Mouse (Mus musculus) embryo, embryonic 10.5 days (tissue): ENCODE results near the gene Gadl1.

Experiments
- DNase-seq: peaks from one replicate; pipeline ENCODE4 v3.0.0-alpha.2; 2015; ENCODE audit warnings: low spot score

The Gadl1 gene

DNA sequence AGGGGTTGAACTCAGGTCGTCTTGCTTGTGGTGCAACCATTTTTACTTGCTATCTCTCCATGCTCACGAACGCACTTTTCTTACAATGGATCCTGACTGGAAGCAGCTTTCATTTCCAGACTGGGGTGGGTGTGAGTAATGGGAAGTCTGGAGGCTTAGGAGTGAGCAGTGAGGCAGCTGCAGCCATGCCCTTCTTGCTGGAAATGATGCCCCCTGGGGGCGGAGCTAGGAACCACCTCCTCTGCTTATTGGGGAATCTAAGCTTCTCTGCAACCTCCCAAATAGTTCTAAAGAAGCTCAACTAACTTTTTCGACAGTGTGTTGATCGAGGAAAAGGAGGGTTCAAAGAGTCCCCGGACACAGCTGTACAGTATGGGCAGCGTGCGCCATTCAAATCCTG, 179.7 kb downstream of the Gadl1 start:
- DNase-seq = no peak

DNA sequence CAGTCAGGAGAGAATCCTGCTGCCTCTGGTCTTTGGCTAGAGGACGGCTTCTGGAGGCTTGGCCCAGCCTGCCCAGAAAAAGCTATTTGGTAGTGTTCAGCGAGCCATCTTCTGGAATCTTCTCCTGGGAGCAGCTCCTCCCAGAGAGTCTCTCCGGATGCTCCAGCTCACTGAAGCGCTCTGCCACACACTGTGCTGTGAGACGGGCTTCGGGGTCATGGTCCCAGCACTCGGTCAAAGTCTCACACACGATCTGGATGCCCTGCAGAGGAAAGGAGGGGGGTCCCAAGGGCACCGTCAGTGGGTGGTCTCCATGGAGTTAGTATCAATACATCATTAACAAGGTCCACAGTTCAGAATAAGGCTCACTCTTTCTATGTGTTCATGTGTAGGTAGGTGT, 181.0 kb downstream of the Gadl1 start:
- no peak for DNase-seq

DNA sequence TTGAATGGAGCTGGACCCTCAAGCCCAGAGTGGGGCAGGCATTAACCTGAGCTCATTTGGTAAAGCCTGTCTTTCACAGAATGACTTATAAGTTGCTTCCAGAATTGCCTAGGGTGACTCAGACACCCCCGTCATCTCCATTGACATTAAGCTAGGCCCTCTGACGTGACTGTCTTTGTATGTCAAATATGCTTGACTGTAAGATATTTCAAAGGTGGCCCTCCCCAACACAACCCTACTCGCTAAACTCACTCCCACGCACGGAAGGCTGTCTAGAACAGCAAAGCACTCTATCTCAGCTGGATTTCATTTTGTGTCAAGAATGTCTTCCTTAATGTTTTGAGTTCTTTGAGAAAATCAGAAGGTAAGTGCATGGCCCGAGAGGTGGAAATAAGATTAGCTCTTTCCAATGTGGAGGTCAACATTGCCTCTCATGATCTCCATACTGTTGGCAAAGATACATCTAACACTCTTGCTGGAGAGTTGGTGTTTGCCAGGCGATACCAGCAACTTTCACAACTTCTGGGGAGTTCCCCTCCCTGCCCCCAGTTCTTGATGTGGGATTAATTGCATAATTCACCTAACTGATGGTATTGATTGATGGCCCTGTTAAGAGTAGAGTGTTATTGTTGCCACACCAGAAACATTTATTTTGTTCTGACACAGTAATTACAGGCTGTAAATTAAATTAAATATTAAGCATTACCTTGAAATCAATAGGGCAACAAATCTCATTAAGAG, 182.0 kb downstream of the Gadl1 start:
- DNase-seq = no peak

DNA sequence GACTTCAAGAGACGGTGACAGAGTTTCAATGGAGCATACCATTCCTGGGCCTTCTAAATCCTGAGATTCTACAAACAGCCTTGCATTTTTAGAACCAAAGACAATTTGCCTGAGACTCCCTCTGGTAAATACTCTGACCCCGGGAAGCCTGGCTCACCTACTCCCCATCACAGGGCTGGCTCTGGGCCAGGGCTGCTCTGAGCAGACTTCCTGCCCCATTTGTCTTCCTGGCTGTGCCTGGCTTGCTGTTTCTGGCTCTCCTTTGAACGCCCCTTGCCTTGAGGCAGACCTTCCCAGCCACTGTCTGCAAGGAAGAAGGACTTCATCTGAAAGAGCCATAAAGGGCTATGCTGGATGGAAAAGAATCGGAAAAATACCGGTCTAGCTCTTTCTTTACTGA, 182.7 kb downstream of the Gadl1 start:
- DNase-seq = peak; percentile 28

DNA sequence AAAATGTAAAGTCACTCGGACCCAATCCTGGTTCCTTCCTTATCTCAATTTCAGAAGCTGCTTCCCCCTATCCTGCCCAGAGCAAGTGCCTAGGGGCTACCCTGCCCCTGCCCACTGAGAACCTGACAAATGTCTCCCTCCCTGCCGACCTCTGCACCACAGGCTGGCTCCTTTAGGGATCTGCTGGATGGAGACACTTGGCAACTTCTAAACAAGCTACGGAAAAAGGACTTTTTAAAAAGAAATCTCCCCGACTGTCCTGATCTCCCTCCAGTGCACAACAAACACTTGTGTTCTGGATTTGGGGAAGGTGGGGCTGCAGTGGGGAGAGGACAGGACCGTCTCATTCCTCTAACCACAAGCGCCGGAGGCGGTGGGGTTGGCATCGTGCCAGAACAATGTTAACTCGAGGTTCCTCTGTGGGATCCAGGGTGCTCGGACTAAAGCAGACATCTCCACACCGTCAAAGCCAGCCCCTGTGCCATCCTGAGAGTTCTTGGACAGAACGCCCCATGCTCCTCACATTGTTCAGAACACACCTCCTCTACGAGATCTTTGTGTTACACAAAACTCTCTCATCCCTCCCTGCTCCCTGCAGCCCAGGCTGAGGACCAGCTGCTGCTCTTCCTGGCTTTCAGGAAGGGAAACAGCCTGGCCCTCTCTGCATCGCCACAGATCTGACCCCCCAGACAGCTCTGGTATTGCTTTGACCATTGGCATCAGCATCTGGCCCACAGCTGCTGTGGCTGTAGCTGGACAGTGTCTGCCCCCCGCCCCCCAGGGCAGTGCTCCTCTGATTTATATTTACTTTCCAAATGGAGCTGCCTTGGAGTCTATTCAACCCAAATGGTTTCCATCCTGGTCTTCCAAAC, 189.7 kb downstream of the Gadl1 start:
- DNase-seq = peak; percentile 47

DNA sequence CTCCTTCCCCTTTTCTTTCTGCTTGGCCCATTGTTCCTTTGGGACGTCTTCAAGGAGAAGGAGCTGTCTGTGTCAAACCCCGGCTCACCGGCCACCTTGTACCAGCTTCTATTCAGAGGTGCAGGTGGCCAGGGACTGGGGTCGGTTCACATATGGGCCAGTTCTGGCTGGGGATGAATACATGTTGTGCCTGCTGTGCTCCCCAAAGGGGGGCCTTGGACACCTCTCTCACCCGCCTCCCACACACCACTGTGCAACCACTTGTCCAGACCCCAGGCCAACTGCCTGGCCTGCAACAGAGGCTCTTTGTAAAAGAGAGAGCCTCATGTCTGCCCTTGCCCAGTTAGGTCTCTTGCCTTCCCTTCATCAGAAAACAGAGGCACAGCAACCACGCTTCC, 190.3 kb downstream of the Gadl1 start:
- no peak for DNase-seq

DNA sequence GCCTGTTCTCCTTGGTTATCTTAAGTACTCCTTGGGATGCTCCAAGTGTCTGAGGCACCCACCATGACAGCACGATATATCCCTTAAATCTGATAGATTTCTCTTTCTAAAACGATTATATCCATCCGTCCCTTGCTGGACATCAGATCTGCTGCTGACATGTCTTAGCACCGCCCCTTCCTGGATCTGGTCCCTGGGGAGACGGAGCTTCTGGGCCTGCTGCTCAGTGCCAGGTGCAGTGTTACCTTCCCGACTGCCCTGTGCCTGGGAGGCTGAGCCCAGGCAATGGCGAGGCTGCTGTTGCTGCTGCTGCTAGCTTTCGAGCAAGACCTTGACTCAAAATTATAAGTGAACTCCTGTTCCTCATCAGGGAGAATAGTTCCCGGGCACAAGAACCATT, 190.8 kb downstream of the Gadl1 start:
- no peak for DNase-seq

DNA sequence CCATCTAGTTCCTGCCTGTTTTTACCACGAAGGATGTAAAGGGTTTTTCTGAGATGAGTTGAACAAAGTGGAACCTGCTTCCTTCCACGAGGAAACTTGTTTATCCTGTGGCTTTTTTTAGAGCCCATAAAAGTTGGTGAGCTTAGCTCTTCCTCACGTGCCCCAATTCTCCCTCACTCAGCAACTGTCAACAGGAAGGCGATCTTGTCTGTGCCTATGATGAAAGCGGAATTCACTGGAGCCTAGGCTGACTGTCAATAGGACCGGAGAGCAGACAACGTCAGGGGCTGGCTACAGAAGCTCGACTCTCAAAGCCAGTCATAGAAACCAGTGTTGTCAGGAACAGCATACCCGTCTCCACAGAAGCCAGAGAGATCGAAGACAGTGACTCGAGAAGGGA, 192.6 kb downstream of the Gadl1 start:
- no peak for DNase-seq

DNA sequence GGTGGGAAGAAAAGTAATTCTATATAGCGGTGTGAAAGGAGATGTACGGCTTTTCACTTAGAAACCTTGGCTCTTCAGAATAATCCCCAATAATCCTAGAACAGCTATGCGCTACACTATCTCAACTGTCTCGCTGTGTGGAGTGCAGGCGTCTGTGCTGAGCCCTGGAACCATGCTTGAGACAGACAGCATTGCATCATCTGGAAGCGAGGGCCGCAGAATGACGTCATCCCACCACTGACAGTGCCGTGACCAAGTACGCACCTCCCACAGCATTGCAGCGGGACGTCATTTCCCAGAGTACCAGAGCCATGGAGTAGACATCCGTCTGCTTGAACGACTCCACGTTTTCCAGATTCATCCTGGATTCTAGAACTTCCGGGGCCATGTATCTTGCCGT, 195.5 kb downstream of the Gadl1 start:
- no peak for DNase-seq

DNA sequence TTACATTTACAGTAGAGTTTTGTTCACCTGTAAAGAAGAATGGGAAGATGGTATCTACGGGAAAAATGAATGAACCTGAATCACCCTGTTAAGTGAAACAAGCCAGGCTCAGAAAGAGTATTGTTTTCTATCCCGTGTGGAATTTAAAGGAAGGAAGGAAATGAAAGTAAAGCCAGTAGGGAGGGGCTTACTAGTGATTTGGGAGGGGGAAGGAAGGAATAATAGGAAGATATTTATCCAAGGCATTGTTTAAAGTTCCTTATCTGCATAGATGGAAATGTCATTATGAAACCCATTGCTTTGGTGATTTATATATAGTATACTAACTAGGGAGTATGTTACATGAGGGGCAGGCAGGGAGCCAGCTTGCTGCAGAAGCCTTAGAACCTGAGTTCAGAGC, 199.5 kb downstream of the Gadl1 start:
- no peak for DNase-seq

DNA sequence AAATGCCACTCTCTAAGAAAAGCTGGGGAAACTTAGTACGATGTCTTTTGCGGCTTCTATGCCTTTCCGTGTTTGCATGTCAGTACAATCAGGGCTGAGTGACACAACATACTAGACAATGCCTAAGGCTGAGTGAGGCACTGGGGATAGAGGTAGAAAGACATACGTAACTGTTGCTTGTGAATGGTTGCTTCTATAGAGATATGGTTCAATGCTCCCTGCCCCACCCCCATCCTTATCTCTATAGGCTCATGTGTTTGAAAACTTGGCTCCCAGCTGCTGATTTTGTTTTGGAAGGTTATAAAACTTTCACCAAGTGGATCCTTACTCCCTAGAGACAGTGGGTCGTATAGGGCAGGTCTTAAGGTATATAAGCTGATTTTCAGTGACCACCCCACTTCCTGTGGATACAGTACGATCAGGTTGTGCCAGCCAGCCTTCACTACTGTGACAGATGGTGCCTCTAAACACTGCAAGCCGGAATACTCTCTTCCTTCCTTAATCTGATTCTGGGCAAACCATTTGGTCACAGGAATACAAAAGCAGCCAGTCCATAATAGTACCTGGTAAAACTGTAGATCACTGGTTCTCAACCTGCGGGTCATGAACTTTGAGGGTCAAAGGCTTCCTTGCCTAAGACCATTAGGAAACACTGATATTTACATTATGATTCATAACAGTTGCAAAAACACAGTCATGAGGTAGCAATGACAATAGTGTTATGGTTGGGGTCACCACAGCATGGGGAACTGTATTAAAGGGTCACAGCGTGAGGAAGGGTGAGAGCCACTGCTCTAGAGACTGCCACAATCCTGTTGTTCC, 202.1 kb downstream of the Gadl1 start:
- no peak for DNase-seq

DNA sequence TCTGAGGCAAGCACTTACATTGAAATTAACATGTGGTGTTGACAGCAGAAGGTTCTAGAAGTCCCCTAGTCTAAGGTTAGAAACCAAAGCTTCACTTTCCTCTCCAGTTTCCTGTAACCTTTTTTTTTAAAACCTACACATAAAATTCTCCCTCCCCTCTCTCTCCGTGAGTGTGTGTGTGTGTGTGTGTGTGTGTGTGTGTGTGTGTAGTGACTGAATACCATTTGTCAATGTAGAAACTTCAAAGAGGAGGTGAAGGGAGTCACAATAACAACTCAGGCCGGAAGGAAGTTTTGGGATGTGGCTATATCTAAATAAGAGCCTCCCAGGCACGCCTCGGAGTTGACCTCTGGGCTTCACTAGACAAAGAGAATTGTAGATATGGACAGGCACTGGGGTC, 205.1 kb downstream of the Gadl1 start:
- peak; percentile 42 for DNase-seq

DNA sequence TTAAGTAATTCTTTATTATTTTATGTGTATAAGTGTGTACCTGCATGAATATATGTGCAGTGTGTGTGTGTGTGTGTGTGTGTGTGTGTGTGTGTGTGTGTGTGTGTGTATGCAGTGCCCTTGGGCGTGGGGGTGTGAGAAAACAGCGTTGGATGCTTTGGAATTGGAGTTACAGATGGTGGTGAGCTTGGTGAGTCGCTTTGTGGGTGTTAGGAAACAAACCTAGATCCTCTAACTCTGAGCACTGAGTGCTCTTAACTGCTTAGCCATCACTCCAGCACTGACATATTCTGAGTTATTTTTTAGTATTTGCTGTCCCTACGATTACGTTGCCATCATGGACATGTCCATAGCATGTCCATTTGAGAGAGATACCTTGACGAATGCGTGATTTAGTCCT, 206.6 kb downstream of the Gadl1 start:
- no peak for DNase-seq

DNA sequence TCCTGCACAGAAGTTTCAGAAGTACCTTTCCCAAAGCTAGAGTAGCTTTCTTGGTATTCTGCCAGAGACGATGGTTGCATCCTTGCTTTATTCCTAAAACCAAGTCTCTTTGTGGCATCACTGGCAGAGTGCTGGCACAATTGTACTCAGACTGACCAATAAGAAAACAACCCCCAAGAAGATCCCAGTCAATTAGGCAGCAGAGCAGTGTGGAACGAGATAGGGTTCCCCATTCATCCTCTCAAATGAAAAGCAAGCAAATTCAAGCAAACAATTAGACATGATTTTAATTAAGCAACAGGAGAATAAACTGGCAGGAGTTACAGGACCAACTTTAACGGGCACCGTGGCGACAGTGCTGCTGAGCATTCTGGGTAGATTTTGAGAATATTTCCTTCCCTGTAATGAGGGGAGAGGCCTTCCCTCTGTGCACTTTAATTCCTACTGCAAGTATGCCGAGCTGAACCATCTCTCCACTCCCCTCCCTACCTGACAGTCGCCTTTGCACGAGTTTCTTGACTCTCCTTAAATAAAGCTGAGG, 209.1 kb downstream of the Gadl1 start:
- DNase-seq = no peak

DNA sequence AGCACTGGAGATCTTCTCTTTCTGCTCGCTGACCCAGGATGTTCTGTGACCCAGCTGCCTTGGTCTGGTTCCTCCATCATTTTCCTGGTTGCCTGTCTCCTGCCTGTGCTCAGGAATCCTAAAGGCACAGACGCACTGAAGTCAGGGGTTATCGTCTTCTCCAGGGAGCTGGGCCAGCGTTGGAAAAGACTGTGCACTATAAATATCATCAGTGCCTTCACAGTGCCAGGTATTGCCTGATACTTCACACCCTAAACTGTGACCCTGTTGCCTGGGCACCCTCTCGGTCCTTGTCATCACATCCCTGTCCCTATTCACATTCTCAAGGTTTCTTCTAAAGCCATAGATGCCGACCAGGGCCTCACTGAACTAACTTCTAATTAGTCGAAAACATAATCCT, 210.7 kb downstream of the Gadl1 start:
- no peak for DNase-seq

DNA sequence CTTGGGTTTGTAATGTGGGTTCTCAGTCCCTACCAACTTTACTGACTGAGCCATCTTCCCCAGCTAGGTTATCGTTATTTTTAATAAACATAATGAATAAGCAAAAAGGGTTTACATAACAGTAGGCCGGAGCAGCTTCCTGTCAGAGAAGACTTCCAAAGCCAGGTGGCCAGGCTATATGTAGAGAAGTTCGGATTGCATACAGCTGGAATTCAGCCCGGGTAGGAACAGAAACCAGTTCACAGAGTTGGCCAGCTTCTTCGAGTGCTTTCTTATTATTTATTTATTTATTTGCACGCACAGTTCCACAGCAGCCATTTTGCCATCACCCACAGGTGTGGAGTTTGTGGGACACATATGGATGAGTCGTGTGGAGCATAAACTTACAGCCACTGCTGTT, 212.2 kb downstream of the Gadl1 start:
- DNase-seq = no peak

DNA sequence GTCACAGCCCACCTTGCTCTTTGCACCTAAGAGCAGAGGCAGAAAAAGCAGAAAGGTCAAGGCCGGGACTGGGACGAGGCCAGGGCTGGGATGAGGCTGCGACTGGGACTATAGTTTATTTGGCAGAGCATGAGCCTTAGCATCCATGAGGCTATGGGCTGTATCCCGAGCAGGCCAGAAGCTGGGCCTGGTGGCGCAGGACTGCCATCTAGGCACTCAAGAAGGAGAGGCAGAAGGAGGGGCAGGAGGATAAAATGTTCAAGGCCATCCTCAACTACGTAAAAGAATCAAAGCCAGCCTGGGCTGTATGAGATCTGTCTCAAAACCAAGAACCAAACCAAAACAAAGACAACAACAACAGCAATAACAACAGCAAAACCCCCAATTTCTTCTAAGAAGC, 213.3 kb downstream of the Gadl1 start:
- DNase-seq = no peak

DNA sequence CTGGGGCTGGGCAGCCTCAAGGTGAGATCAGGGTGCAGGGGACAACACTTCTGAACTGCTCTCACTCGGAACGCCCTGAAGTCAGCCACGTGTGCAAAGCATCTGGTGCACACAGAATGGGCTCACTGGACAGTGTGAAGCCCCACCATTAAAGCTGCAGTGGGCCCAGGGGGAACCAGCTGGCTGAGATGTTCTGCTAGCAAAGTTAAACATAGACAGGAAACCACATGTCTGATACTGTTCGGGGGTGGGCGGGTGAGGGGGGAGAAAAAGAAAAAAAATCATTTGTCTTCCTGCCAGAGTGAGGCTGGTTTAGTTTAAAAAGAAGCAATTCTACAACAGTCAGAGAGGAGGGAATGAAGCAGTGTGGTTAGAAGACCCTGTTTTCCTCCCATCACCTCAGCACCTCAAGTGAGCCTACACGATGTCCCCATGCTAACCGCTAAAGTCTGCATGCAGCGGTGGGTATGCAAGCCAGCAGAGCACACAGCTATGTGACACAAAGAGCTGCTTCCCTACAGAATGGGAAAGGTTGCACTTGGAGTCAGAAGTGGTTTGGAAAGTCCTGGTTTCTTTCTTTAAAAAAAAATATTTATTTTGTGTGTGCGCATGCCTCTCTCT, 213.8 kb downstream of the Gadl1 start:
- DNase-seq = peak; percentile 47
